Mouse (Mus musculus) neutrophil, adult 65 days (primary cell): ENCODE data around the gene Smchd1. TPM values are rescaled to one million over a fixed set of nuclear protein-coding genes. Genes with fewer than 3 reads are reported as not detected.

Source experiments
- total RNA-seq: library from RNA; stranded (reverse); gene quantifications from 2 replicates; pipeline ENCODE4 v1.2.4, GENCODE M21; 2023

The Smchd1 gene
- 69.5 and 102 TPM in 2 replicates for total RNA-seq

GRCm38 (mm10) chr17:71474762-71475704, at the start of gene Smchd1:
Gene Smchd1 (minus strand): TSS chr17:71475343.

GRCm38 (mm10) chr17:71459818-71460217, 15.3 kb downstream of the Smchd1 start, which contains the start of gene Gm4707:
Gene Gm4707 (minus strand): TSS chr17:71459918.

GRCm38 (mm10) chr17:71311340-71312171, 163.6 kb downstream of the Smchd1 start, which contains the start of gene Emilin2:
Gene Emilin2 (minus strand): TSS chr17:71311978.

Other genes starting within 250 kb of the Smchd1 start
- gene Emilin2, start 163.4 kb downstream of the Smchd1 start, total RNA-seq, result 220 and 282 TPM in 2 replicates
- gene Gm4707, start 15.4 kb downstream of the Smchd1 start, total RNA-seq, result 8.8 and 21.0 TPM in 2 replicates
- gene Ndc80, start 51.5 kb upstream of the Smchd1 start, total RNA-seq, result 27.9 and 29.9 TPM in 2 replicates
- gene Spdya, start 76.7 kb upstream of the Smchd1 start, total RNA-seq, result not detected in 2 replicates
- gene Wdr43, start 140.6 kb upstream of the Smchd1 start, total RNA-seq, result 29.6 and 47.4 TPM in 2 replicates
- gene Togaram2, start 197.9 kb upstream of the Smchd1 start, total RNA-seq, result not detected in 2 replicates